Mouse (Mus musculus): ENCODE measurements around the gene Lhfp. TPM values are rescaled to one million over a fixed set of nuclear protein-coding genes. Genes with fewer than 3 reads are reported as not detected.

Lhfp gene
- polyA plus RNA-seq (2015; fragmentation: Nextera tagmentation; extraction: Ambion mirVana): 51.9 and 53.6 TPM in 2 replicates

DNA sequence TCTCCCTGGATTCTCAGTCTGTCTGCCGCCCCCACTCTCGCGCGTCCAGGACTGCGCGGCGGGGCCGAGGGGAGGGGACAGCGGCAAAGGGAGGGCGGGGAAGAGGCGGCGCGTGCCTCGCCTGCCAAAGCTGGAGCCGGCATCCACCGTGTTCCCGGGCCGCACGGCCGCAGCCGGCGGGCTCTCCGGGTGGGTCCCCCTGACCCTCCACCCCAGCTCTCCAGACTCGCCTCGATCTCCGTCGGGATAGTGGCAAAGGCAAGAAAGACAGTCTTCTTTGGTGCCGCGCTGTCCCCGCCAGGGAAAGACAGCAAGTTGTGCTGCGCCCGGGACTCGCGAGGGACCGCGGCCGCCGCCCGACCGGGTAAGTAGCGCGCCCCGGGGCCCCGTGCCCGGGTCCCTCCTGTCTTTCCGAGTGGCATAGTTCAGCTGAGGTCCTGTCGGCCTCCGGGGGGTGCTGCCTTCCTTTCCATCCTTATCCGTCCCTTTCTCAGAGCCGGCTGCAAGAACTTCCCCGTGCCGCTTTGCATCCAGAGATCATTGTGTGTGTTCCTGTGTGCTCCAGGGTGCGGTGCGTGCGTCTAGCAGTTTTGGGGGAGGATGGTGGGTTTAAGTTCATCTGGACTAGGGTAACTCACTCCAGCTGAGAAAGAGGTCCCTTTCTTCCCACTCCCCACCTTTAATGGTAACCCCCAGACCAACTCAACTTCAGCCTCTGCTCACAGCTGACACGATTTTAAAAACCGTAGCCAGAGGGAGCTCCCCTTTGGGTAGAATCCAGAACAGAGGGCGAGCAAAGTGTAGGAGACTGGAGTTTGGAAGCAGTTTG, at the start of gene Lhfp:
Gene Lhfp (plus strand): TSS at position 118 of the 829 bp plus-strand sequence.
- Histone ChIP-seq H3K36me3 (no peaks in the 10 kb centered on the region), H3K27me3 (replicated peaks) (peaks cover 15% of the 10 kb centered on the region; the same call in 1 of the 2 replicates), H3K4me2 (peak within 1 kb of the TSS; percentile 94), H3K9ac (replicated peaks) (peak within 1 kb of the TSS; percentile 57), H3K9me3 (replicated peaks) (no peaks in the 10 kb centered on the region), H3K4me1 (peaks cover 36% of the 10 kb centered on the region), H3K4me3 (replicated peaks) (peak within 1 kb of the TSS; percentile 58), H3K27ac (replicated peaks) (peak within 1 kb of the TSS; percentile 75)
- ATAC-seq (ENCODE audit: low FRiP score): peak; percentile 91
- WGBS: under 1% methylated on average over 58 of the region's 58 CpGs

DNA sequence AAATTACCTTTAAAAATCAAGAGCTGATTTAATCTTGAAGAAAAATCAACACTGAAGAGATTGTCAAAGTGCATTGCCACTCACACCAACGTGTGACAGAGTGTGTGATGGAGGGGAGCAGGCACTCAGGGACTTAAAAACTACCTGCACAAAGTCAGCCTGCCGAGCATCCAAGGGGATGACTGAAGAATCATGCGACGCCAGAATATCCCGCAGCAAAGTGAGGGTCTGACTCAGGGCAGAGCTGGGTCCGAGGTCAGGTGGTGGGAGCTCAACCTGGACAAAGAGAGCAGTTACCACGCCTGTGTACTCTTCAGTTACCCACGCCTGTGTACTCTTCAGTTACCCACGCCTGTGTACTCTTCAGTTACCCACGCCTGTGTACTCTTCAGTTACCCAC, 48.0 kb upstream of the Lhfp start:
- Histone ChIP-seq H3K27me3 (replicated peaks) (no peaks in the 10 kb centered on the region), H3K4me2 (no peak overlapping the region), H3K4me1 (no peaks in the 10 kb centered on the region), H3K36me3 (peaks cover 63% of the 10 kb centered on the region), H3K4me3 (replicated peaks) (no peak overlapping the region), H3K9me3 (replicated peaks) (no peaks in the 10 kb centered on the region), H3K27ac (replicated peaks) (no peak overlapping the region), H3K9ac (replicated peaks) (no peak overlapping the region)
- 94% methylated on average over 10 of the region's 10 CpGs for WGBS
- no peak for ATAC-seq (ENCODE audit: low FRiP score)

DNA sequence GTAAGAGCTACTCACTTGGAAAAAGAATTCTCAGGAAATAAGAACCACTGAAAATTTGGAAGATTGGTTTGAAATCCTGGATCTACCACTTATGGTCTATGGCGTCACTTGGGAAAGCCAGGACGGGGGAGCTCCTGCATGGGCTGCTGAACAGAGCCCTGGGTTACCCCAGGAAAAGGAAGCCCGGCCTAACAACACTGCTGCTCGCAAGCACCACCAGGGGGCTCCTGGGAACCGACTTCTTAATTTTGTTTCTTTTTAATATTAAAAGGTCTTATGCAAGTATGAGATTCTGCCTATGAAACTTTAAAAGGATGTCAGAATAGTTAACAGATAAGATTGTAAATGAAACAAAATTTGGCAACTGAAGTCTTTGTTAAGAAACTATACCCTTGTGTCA, 46.7 kb upstream of the Lhfp start:
- no peak overlapping the region for H3K4me2 ChIP-seq
- no peaks in the 10 kb centered on the region for H3K4me1 ChIP-seq
- ATAC-seq (ENCODE audit: low FRiP score): no peak
- no peak overlapping the region for H3K27ac ChIP-seq (replicated peaks)
- H3K4me3 ChIP-seq (replicated peaks): no peak overlapping the region
- H3K9ac ChIP-seq (replicated peaks): no peak overlapping the region
- no peaks in the 10 kb centered on the region for H3K27me3 ChIP-seq (replicated peaks)
- H3K36me3 ChIP-seq: peaks cover 57% of the 10 kb centered on the region
- no peaks in the 10 kb centered on the region for H3K9me3 ChIP-seq (replicated peaks)
- WGBS: 79% methylated on average over 5 of the region's 5 CpGs

DNA sequence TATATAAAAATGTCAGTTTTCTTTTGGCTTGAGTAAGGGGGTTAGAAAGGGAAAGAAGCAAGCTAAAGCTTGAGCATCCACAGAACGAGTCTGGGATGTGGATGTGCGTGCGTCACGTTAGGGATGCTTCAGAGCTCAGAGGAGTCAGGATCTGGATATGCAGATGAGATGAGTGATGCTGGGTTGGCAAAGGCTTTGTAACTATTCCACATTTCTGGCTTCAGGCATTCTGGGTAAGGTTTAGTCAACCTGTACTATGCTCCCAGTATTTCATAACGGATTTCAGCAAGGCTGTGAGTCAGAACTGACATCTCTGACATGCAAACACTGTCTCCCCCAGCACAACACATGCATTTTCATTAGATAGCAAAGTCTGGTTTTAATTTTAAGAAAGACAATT, 44.7 kb upstream of the Lhfp start:
- no peak for ATAC-seq (ENCODE audit: low FRiP score)
- Histone ChIP-seq H3K4me3 (replicated peaks) (no peak overlapping the region), H3K4me1 (no peaks in the 10 kb centered on the region), H3K27me3 (replicated peaks) (no peaks in the 10 kb centered on the region), H3K9me3 (replicated peaks) (no peaks in the 10 kb centered on the region), H3K27ac (replicated peaks) (no peak overlapping the region), H3K4me2 (no peak overlapping the region), H3K36me3 (peaks cover 69% of the 10 kb centered on the region), H3K9ac (replicated peaks) (no peak overlapping the region)
- 92% methylated on average over 5 of the region's 5 CpGs for WGBS

DNA sequence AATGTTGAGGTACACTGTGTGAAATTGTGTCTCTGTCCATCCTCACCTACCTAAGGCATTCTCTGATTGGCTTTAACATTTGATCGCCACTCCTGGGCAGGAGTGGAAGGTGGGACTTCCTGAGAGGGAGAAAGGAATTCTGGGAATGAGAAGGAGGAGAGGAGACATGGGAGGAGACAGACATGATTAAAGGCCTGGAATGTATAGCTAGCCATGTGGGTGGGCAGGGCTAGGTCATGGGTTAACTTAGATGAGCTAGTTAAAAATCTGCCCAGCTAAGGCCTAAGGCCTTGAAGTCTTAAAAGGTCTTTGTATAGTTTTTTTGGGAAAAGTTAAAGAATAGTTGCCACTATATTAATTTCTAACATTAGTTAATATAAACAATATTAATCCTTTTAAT, 43.9 kb upstream of the Lhfp start:
- WGBS: 82% methylated on average over 1 of the region's 1 CpGs
- no peaks in the 10 kb centered on the region for H3K9me3 ChIP-seq (replicated peaks)
- H3K4me3 ChIP-seq (replicated peaks): no peak overlapping the region
- H3K4me1 ChIP-seq: no peaks in the 10 kb centered on the region
- no peak overlapping the region for H3K27ac ChIP-seq (replicated peaks)
- H3K27me3 ChIP-seq (replicated peaks): no peaks in the 10 kb centered on the region
- no peak overlapping the region for H3K9ac ChIP-seq (replicated peaks)
- no peak overlapping the region for H3K4me2 ChIP-seq
- no peak for ATAC-seq (ENCODE audit: low FRiP score)
- peaks cover 70% of the 10 kb centered on the region for H3K36me3 ChIP-seq

DNA sequence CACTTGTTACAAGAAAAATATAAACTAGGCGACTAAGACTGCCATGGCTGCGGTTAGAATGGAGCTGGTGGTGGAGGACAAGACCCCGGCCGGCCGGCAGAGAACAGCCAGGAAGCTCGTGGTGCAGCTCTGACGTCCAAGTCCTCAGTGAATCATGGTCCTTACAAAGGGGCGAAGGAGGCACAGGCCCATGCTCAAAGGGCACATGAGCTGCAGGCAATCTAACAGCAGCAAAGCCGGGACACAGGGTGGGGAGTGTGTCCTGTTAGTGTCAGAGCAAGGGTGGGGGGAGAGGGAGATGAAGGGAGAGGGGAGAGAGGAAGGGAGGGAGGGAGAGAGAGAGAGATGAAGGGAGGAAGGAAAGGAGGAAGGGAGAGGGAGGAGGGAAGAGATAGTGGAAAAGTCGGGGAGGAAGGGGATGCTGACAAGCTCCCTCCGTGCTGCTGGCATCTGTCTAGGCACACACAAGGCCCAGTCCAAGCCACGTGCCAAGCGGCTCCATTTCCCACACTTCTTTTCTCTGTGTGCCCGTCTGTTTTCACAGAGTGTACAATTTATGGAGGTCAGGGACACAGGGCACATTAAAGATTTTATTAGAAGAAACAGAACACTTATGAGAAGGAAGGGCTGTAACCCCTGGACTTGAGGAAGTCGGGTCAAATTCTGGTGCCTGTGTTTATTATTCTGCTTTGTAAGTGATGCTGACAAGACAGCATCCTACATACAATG, 42.1 kb upstream of the Lhfp start:
- Histone ChIP-seq H3K9me3 (replicated peaks) (no peaks in the 10 kb centered on the region), H3K27ac (replicated peaks) (no peak overlapping the region), H3K27me3 (replicated peaks) (no peaks in the 10 kb centered on the region), H3K9ac (replicated peaks) (no peak overlapping the region), H3K4me1 (no peaks in the 10 kb centered on the region), H3K36me3 (peaks cover 62% of the 10 kb centered on the region), H3K4me3 (replicated peaks) (no peak overlapping the region), H3K4me2 (no peak overlapping the region)
- no peak for ATAC-seq (ENCODE audit: low FRiP score)
- 72% methylated on average over 15 of the region's 15 CpGs for WGBS

DNA sequence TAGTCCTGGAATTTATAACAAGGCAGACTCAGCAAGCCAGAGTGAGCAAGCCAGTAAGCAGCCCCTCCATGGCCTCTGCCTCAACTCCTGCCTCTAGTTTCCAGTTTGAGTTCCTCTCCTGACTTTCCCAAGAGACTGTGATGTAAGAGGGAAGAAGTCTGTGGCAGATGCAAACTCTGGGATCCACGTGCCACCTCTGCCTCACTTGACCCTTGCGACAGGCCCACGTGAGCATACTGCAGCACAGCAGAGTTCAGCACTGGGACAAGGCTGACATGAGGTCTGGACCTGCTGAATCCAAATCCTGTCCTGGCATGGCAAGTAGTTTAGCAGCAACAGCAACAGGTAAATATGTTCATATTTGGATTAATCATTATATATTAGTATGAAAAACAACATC, 41.3 kb upstream of the Lhfp start:
- H3K4me3 ChIP-seq (replicated peaks): no peak overlapping the region
- no peak for ATAC-seq (ENCODE audit: low FRiP score)
- WGBS: 85% methylated on average over 3 of the region's 3 CpGs
- H3K36me3 ChIP-seq: peaks cover 59% of the 10 kb centered on the region
- H3K9me3 ChIP-seq (replicated peaks): no peaks in the 10 kb centered on the region
- no peaks in the 10 kb centered on the region for H3K27me3 ChIP-seq (replicated peaks)
- no peak overlapping the region for H3K4me2 ChIP-seq
- no peak overlapping the region for H3K27ac ChIP-seq (replicated peaks)
- H3K4me1 ChIP-seq: no peaks in the 10 kb centered on the region
- H3K9ac ChIP-seq (replicated peaks): no peak overlapping the region

DNA sequence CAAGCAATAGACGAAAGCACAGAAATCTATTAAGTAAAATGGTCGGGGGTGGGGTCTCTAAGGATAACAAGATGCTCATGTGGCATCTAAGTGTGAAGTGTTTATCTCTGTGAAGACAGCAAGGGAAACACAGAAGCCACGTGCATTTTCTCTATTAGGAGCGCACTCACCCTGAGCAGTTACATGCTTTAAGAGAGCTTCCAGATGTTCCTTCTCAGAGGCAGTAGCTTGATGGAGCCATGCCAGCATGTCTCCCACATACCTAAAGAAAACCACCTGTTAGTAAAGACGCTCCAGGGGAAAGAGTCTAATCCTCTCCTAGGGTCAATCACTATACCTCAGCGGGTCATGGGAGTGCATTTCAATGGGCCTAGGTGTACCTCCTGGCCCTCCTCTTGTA, 39.3 kb upstream of the Lhfp start:
- H3K4me2 ChIP-seq: no peak overlapping the region
- no peak overlapping the region for H3K9ac ChIP-seq (replicated peaks)
- no peaks in the 10 kb centered on the region for H3K27me3 ChIP-seq (replicated peaks)
- peaks cover 60% of the 10 kb centered on the region for H3K36me3 ChIP-seq
- no peak overlapping the region for H3K4me3 ChIP-seq (replicated peaks)
- no peaks in the 10 kb centered on the region for H3K9me3 ChIP-seq (replicated peaks)
- no peaks in the 10 kb centered on the region for H3K4me1 ChIP-seq
- ATAC-seq (ENCODE audit: low FRiP score): no peak
- no peak overlapping the region for H3K27ac ChIP-seq (replicated peaks)
- WGBS: 77% methylated on average over 6 of the region's 6 CpGs

DNA sequence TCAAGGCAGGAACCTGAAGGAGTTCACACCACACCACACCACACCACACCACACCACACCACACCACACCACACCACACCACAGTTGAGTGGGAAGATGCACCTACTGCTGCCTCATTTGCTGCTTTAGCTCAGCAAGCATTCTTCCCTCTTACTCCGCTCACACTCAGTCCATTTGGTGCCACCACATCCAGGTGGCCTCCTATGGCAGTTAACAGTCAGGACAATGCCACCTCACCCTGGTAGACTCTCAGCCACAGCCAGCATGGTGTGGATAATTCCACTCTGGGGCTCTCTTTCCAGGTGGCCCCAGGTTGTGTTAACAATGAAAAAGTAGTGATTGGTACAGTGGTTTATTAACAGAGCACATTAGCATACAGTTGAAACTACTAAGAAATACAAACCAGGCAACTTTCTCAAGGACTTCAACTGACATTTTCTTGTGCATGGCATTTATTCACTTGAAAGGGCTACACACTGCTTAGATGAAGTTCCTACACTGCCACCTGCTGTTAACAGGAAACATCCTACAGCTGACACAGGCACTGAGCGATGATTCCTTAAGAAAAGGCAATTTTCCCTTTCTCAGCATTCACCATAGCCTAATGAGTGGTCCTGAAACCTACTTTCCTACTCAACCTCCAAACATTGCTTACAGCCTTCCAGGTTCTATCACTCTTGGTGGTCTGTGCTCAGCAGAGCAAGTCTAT, 36.8 kb upstream of the Lhfp start:
- Histone ChIP-seq H3K4me3 (replicated peaks) (no peak overlapping the region), H3K9ac (replicated peaks) (no peak overlapping the region), H3K4me1 (no peaks in the 10 kb centered on the region), H3K36me3 (peaks cover 71% of the 10 kb centered on the region), H3K27ac (replicated peaks) (no peak overlapping the region), H3K9me3 (replicated peaks) (no peaks in the 10 kb centered on the region), H3K4me2 (no peak overlapping the region), H3K27me3 (replicated peaks) (no peaks in the 10 kb centered on the region)
- WGBS: 67% methylated on average over 2 of the region's 2 CpGs
- ATAC-seq (ENCODE audit: low FRiP score): no peak

DNA sequence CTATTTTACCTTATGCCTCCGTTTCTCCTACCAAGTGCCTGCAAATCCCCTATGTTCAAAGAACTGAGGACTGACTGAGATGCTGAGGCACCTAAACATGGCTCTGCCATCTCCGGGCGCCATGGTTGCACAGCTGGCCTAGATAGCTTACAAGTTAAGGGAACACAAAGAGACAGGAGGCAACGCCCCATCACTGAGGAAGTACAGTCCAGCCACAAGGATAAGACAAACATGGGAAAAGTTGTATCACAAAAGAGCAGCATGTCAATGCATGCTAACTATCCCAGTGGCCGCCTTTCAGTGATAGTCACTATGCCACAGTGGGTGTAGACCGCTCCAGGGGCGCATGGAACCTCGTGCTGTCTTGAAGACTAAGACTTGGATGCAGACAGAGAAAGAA, 33.9 kb upstream of the Lhfp start:
- no peak overlapping the region for H3K27ac ChIP-seq (replicated peaks)
- H3K9ac ChIP-seq (replicated peaks): no peak overlapping the region
- WGBS: 96% methylated on average over 8 of the region's 8 CpGs
- H3K36me3 ChIP-seq: peaks cover 60% of the 10 kb centered on the region
- H3K4me1 ChIP-seq: no peaks in the 10 kb centered on the region
- H3K4me3 ChIP-seq (replicated peaks): no peak overlapping the region
- no peak for ATAC-seq (ENCODE audit: low FRiP score)
- no peaks in the 10 kb centered on the region for H3K27me3 ChIP-seq (replicated peaks)
- H3K4me2 ChIP-seq: no peak overlapping the region
- no peaks in the 10 kb centered on the region for H3K9me3 ChIP-seq (replicated peaks)

DNA sequence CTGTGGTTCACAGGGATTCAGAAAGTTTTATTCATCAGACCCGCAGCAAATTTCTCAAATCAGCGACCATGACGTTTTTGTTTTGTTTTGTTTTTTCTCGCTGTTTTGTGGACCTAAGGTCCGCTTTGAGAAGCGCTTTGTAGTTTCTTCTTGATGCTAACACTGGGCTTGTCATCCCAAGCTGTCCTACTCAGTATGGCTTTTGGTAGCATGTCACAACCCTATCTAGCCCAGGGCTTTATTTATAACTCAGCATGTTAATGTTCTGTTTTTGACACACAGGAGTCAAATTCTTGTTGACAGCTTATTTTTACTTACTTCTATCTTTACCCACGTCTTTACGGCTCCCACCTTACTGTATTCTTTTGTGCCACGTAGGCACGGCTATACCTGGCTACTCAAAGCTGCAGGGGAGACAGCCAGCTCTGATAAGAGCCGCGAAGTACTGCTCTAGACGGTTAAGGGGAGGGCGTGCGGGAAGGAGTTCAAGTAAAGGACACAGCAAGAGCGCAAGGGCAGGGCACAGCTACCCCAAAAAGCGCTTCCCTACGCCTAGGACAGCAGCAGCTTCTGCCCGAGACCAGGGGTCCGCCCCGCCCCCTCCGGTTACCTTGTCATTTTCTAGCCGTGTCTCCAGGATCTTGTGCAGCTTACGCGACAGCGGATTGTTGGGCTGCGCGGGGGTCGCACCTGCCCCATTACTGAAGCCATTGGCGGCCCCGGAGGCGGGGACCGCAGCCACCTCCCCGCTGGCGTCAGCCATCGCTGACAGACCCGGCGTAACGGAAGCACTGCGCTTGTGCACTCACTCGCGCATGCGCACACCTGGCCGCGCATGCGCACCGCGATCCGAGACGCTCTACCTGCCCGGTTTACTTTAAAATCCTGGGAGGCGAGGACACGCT, 24.6 kb upstream of the Lhfp start, which contains the start of gene Cog6:
Gene Cog6 (minus strand): TSS at position 802 of the 905 bp plus-strand sequence.
- Histone ChIP-seq H3K27me3 (replicated peaks) (no peaks in the 10 kb centered on the region), H3K4me3 (replicated peaks) (peak within 1 kb of the TSS; percentile 78), H3K9me3 (replicated peaks) (no peaks in the 10 kb centered on the region), H3K27ac (replicated peaks) (peak within 1 kb of the TSS; percentile 86), H3K9ac (replicated peaks) (peak within 1 kb of the TSS; percentile 87), H3K36me3 (peaks cover 19% of the 10 kb centered on the region), H3K4me1 (peaks cover 12% of the 10 kb centered on the region), H3K4me2 (peak within 1 kb of the TSS; percentile 71)
- ATAC-seq (ENCODE audit: low FRiP score): peak; percentile 93
- 6% methylated on average over 53 of the region's 53 CpGs for WGBS

All from neural tube, embryonic 15.5 days (tissue).